Mouse (Mus musculus) stomach, embryonic 14.5 days (tissue): ENCODE data around the gene Snap91. TPM values are rescaled to one million over a fixed set of nuclear protein-coding genes. Genes with fewer than 3 reads are reported as not detected.

Source experiments
- ATAC-seq: fragments of 200-750 bp; cut with Nextera tagmentation; 2 replicates; pipeline ENCODE4 v1.8.0; 2017; ENCODE audit warnings: low read depth, moderate TSS enrichment; ENCODE audit not compliant: insufficient number of reproducible peaks, insufficient read depth, low FRiP score
- H3K27ac ChIP-seq: fragments of 300-500 bp; sonication (generic); 2 replicates; pipeline ENCODE4 v1.5.1; 2014; ENCODE audit warnings: mild to moderate bottlenecking, low read length, moderate library complexity, mixed read lengths
- H3K27me3 ChIP-seq: fragments of 300-500 bp; sonication (generic); 2 replicates; pipeline ENCODE4 v1.6.1; 2014; ENCODE audit warnings: low read length, control low read depth, mixed read lengths; ENCODE audit not compliant: control insufficient read depth, insufficient read depth
- H3K36me3 ChIP-seq: fragments of 300-500 bp; sonication (generic); 2 replicates; pipeline ENCODE4 v1.6.1; 2014; ENCODE audit warnings: mild to moderate bottlenecking, control low read depth, low read length, moderate library complexity, mixed read lengths; ENCODE audit not compliant: control insufficient read depth, insufficient read depth
- H3K4me1 ChIP-seq: fragments of 300-500 bp; sonication (generic); 2 replicates; pipeline ENCODE4 v1.6.1; 2014; ENCODE audit warnings: low read length, control low read depth, mixed read lengths; ENCODE audit not compliant: control insufficient read depth, insufficient read depth
- H3K4me2 ChIP-seq: fragments of 300-500 bp; sonication (generic); replicated peaks from 2 replicates; pipeline ENCODE4 v1.6.1; 2014; ENCODE audit warnings: low read depth, low read length, control low read depth
- H3K4me3 ChIP-seq: fragments of 300-500 bp; sonication (generic); 2 replicates; pipeline ENCODE4 v1.5.1; 2014; ENCODE audit warnings: low read depth, low read length, control low read depth
- H3K9ac ChIP-seq: fragments of 300-500 bp; sonication (generic); replicated peaks from 2 replicates; pipeline ENCODE4 v1.6.1; 2014; ENCODE audit warnings: low read depth, mild to moderate bottlenecking, control low read depth, low read length, moderate library complexity, mixed read lengths
- H3K9me3 ChIP-seq: fragments of 300-500 bp; sonication (generic); 2 replicates; pipeline ENCODE4 v1.6.1; 2016; ENCODE audit warnings: low read depth, low read length, control low read depth; ENCODE audit not compliant: control insufficient read depth
- whole genome bisulfite sequencing: fragments of 180-500 bp; shearing (Covaris S2); extraction: QIAGEN DNeasy Blood & Tissue Kit; methylation state at CpG from one replicate; pipeline ENCODE4 v1.1.7; 2014; 5-methylcytosine and 5-hydroxymethylcytosine counted together
- polyA plus RNA-seq: library from polyadenylated mRNA; unstranded; fragments of >200 nt; fragmentation: Nextera tagmentation; extraction: Ambion mirVana; gene quantifications from 2 replicates; pipeline ENCODE4 v1.2.1, GENCODE M21; 2014

Gene Snap91
- polyA plus RNA-seq, 1 experiment from 2014 or later = 4.5 TPM

GRCm38 (mm10) chr9:86778212-86778611, 102.2 kb downstream of the Snap91 start:
- Histone ChIP-seq H3K4me3 (no peak overlapping the region), H3K4me1 (no peaks in the 10 kb centered on the region), H3K4me2 (no peak overlapping the region), H3K36me3 (no peaks in the 10 kb centered on the region), H3K9ac (no peak overlapping the region), H3K27ac (no peak overlapping the region), H3K27me3 (no peaks in the 10 kb centered on the region), H3K9me3 (no peaks in the 10 kb centered on the region)
- ATAC-seq = no peak
- WGBS = 54% methylated on average over 4 of the region's 4 CpGs

GRCm38 (mm10) chr9:86777309-86777708, 103.1 kb downstream of the Snap91 start:
- Histone ChIP-seq H3K4me2 (no peak overlapping the region), H3K9me3 (no peaks in the 10 kb centered on the region), H3K36me3 (no peaks in the 10 kb centered on the region), H3K4me3 (no peak overlapping the region), H3K9ac (no peak overlapping the region), H3K27me3 (no peaks in the 10 kb centered on the region), H3K4me1 (no peaks in the 10 kb centered on the region), H3K27ac (no peak overlapping the region)
- 45% methylated on average over 7 of the region's 7 CpGs for WGBS
- no peak for ATAC-seq

DNA sequence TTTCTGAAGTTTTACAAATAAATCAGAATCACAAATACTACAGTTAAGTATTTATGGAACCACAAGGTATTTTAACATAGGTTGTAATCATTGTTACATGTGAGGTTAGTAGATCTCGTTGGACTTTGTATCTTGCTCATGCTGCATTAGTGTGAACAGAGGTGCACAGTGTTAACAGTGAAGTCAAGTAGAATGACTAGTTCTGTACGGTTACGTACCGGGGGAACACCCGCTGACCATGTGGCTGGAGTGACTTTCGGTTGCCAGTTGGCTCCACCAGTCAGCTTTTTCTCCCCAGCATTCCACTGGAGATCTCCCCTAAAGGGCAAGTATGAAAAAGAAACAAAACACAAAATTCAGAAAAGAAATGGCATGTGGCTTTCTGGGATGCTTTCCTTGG, 105.1 kb downstream of the Snap91 start:
- Histone ChIP-seq H3K27me3 (no peaks in the 10 kb centered on the region), H3K4me3 (no peak overlapping the region), H3K27ac (no peak overlapping the region), H3K4me1 (no peaks in the 10 kb centered on the region), H3K4me2 (no peak overlapping the region), H3K9ac (no peak overlapping the region), H3K9me3 (no peaks in the 10 kb centered on the region), H3K36me3 (no peaks in the 10 kb centered on the region)
- ATAC-seq = no peak
- WGBS = 95% methylated on average over 6 of the region's 6 CpGs

GRCm38 (mm10) chr9:86773996-86774395, 106.5 kb downstream of the Snap91 start:
- Histone ChIP-seq H3K27ac (no peak overlapping the region), H3K4me2 (no peak overlapping the region), H3K36me3 (no peaks in the 10 kb centered on the region), H3K4me1 (no peaks in the 10 kb centered on the region), H3K9me3 (no peaks in the 10 kb centered on the region), H3K4me3 (no peak overlapping the region), H3K9ac (no peak overlapping the region), H3K27me3 (no peaks in the 10 kb centered on the region)
- no peak for ATAC-seq
- WGBS = 66% methylated on average over 8 of the region's 8 CpGs

DNA sequence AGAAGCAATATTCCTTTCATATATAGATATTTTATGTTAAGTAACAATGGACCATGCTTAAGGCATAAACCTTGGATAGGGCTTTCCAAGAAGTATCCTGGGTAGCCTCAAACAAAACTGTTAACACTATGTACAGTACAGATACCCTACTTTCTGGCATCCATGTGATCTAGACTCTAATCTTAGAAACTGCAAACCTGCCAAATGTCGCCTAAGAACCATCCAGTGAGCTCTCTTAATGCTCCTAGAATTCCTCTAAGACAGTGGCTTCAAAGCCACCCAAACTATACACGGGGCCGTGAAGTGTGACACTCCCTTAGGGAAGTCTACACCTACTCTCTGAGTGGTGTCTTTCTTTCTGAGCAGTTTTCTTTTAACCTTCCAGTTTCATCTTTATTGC, 107.6 kb downstream of the Snap91 start:
- H3K27me3 ChIP-seq = no peaks in the 10 kb centered on the region
- ATAC-seq = no peak
- no peak overlapping the region for H3K9ac ChIP-seq
- H3K4me3 ChIP-seq = no peak overlapping the region
- H3K4me1 ChIP-seq = no peaks in the 10 kb centered on the region
- 88% methylated on average over 3 of the region's 3 CpGs for WGBS
- no peaks in the 10 kb centered on the region for H3K9me3 ChIP-seq
- H3K4me2 ChIP-seq = no peak overlapping the region
- H3K36me3 ChIP-seq = no peaks in the 10 kb centered on the region
- no peak overlapping the region for H3K27ac ChIP-seq

- H3K27ac ChIP-seq = no peak overlapping the region
- no peak for ATAC-seq
- H3K27me3 ChIP-seq = no peaks in the 10 kb centered on the region
- no peak overlapping the region for H3K4me2 ChIP-seq
- no peaks in the 10 kb centered on the region for H3K4me1 ChIP-seq
- no peaks in the 10 kb centered on the region for H3K36me3 ChIP-seq
- 56% methylated on average over 10 of the region's 10 CpGs for WGBS
- H3K9ac ChIP-seq = no peak overlapping the region
- H3K4me3 ChIP-seq = no peak overlapping the region
- H3K9me3 ChIP-seq = no peaks in the 10 kb centered on the region
Measured at GRCm38 (mm10) chr9:86766991-86767390, 113.5 kb downstream of the Snap91 start.

GRCm38 (mm10) chr9:86764002-86764401, 116.5 kb downstream of the Snap91 start:
- no peak for ATAC-seq
- Histone ChIP-seq H3K4me3 (no peak overlapping the region), H3K27me3 (no peaks in the 10 kb centered on the region), H3K4me1 (no peaks in the 10 kb centered on the region), H3K9ac (no peak overlapping the region), H3K9me3 (no peaks in the 10 kb centered on the region), H3K27ac (no peak overlapping the region), H3K36me3 (no peaks in the 10 kb centered on the region), H3K4me2 (no peak overlapping the region)
- WGBS = 49% methylated on average over 2 of the region's 2 CpGs

DNA sequence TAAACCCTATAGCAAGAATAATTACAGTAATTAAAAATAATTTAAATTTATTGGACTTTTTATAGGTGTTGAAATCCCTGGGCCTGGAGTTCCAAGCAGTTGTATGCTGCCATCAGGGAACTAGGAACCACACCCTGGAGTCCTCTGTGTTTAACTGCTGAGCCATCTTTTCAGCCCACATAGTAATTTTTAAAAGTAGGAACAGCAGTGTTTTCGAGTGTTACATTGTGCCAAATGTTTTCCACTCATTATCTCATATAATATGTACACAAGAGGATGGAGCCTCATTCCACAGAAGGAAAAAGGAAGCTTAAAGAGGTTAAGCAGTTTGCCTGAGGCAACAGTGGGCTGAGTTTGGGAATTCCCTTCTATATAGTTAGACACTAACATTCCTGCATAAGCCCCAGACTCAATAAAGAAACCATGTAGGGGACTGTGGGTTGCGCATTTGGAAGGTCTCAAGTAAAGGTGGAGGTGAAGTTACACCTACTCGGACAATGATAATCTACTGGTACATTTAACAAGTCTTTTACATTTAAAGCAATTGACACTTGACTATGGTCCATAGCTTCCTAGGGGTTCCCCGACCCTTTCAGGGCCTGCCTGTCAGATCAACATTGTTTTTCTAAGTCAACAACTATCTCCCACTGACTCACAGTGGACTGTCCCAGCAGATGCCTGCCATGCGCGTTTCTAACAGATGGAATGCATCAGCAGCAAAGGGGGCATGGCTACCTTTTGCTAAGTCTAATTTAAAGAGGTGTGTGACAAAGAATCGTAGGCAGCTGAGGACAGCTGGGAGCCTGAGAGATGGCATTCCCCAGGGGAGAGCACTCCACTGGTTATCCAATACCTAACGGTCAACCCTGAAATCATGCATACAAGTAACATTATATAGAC, 117.7 kb downstream of the Snap91 start:
- Histone ChIP-seq H3K4me1 (no peaks in the 10 kb centered on the region), H3K4me3 (no peak overlapping the region), H3K27me3 (no peaks in the 10 kb centered on the region), H3K9ac (no peak overlapping the region), H3K36me3 (no peaks in the 10 kb centered on the region), H3K4me2 (no peak overlapping the region), H3K9me3 (no peaks in the 10 kb centered on the region), H3K27ac (no peak overlapping the region)
- WGBS = 45% methylated on average over 8 of the region's 8 CpGs
- ATAC-seq = no peak
